Mouse (Mus musculus) frontal cortex, adult (tissue): ENCODE measurements at regions not wholly inside any gene's neighbourhood (a gene's known extent, or its start where the extent isn't known, plus 50 kb on each side); places are given as distances from the start of the nearest gene placed in this dataset.
A peak's percentile ranks its signal among the peaks of the same experiment; 100 is the strongest.

Source experiments
- ATAC-seq: cut with Nextera tagmentation; 2 replicates; pipeline ENCODE4 v1.9.2; 2017; ENCODE audit warnings: mild to moderate bottlenecking, moderate library complexity, mixed read lengths; ENCODE audit not compliant: low TSS enrichment

GRCm38 (mm10) chr13:28754207-28754606 lies 199.3 kb downstream of the Sox4 start:
- peak; percentile 5; the same call in 1 of the 2 replicates for ATAC-seq

GRCm38 (mm10) chr13:28750949-28751692 lies 202.4 kb downstream of the Sox4 start:
- ATAC-seq: peak; percentile 62

- ATAC-seq: no peak
Observed at GRCm38 (mm10) chr13:28740158-28740670, 213.3 kb downstream of the Sox4 start.

- no peak for ATAC-seq
Observed at GRCm38 (mm10) chr13:28738160-28739100, 215.1 kb downstream of the Sox4 start.

GRCm38 (mm10) chr13:28732475-28732874 lies 221.0 kb downstream of the Sox4 start:
- ATAC-seq: no peak

- ATAC-seq: no peak
Observed at GRCm38 (mm10) chr13:28732036-28732435, 221.5 kb downstream of the Sox4 start.

- ATAC-seq: no peak
Observed at GRCm38 (mm10) chr13:28730059-28730580, 223.4 kb downstream of the Sox4 start.

- no peak for ATAC-seq
Observed at GRCm38 (mm10) chr13:28728768-28729167, 224.7 kb downstream of the Sox4 start.

- ATAC-seq: no peak
Observed at GRCm38 (mm10) chr13:28724300-28724699, 229.2 kb downstream of the Sox4 start.

GRCm38 (mm10) chr13:28722074-28722473 lies 231.4 kb downstream of the Sox4 start:
- no peak for ATAC-seq

- ATAC-seq: no peak
Observed at GRCm38 (mm10) chr13:28721548-28721981, 231.9 kb downstream of the Sox4 start.

- ATAC-seq: peak; percentile 68
Observed at GRCm38 (mm10) chr13:28720639-28721239, 232.8 kb downstream of the Sox4 start.

GRCm38 (mm10) chr13:28720169-28720568 lies 233.3 kb downstream of the Sox4 start:
- 0 out of 2 replicates have a peak, but pooled peaks have one; percentile 12 for ATAC-seq

- peak; percentile 42 for ATAC-seq
Observed at GRCm38 (mm10) chr13:28718868-28719265, 234.6 kb downstream of the Sox4 start.

GRCm38 (mm10) chr13:28718169-28718867 lies 235.2 kb downstream of the Sox4 start:
- ATAC-seq: no peak

- no peak for ATAC-seq
Observed at GRCm38 (mm10) chr13:28717404-28717803, 236.1 kb downstream of the Sox4 start.

GRCm38 (mm10) chr13:28709966-28710365 lies 243.5 kb downstream of the Sox4 start:
- peak; percentile 35; the same call in 1 of the 2 replicates for ATAC-seq

GRCm38 (mm10) chr13:28701309-28701708 lies 252.2 kb downstream of the Sox4 start:
- no peak for ATAC-seq

GRCm38 (mm10) chr13:28700081-28700480 lies 253.4 kb downstream of the Sox4 start:
- ATAC-seq: no peak

- no peak for ATAC-seq
Observed at GRCm38 (mm10) chr13:28699490-28700032, 254.0 kb downstream of the Sox4 start.
